Mouse (Mus musculus): ENCODE measurements at regions not wholly inside any gene's neighbourhood (a gene's known extent, or its start where the extent isn't known, plus 50 kb on each side); places are given as distances from the start of the nearest gene placed in this dataset.
"Not testable (repeated sequence)": the region's sequence is repeated elsewhere in the genome, so short reads cannot be mapped to it uniquely, and the experiment has no call there.

- DNase-seq (ENCODE audit: low spot score) = peak; percentile 44
These were observed 216.2 kb upstream of the Sesn3 start for GRCm38 (mm10) chr9:14058592-14059227.

GRCm38 (mm10) chr9:14059228-14059779, 215.6 kb upstream of the Sesn3 start:
- DNase-seq (ENCODE audit: low spot score) = no peak

DNA sequence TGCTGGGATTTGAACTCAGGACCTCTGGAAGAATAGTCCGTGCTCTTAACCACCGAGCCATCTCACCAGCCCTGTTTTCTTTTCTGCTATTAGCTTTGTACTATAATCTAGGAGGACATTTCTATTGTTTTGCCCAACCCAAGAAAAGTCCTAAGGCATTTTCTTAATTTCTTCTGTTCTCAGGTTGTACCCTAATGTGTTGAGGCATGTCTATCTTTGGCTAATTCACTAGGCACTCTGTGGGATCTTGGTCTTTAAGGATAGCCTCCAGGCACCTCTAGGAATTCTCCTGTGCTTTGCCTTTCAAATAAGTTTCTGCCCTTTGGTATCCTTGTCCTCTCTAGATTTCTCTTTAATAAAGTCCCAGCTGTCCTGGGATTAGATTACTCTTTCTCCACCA, 214.6 kb upstream of the Sesn3 start:
- no peak for DNase-seq (ENCODE audit: low spot score)

- no peak for DNase-seq (ENCODE audit: low spot score)
These were observed 213.5 kb upstream of the Sesn3 start for GRCm38 (mm10) chr9:14061389-14061788.

DNA sequence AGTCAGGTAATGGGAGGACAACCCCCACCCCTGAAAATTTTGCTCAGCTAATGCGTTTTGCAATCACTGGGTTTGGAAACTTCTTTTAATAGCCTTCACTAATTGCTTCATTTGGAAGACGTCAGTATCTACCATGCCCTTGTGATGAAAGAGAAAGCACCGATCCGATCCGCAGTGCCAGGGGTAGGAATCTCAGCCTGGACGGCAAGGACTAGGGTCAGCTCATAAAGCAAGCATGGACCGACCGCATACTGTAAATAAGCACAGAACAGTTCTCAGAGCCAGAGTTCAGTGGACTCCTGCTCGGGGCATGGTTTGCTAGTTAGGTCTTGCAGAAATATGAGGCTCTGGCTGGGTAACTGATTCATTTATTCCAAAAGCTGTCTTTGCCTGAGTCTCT, 213.0 kb upstream of the Sesn3 start:
- DNase-seq (ENCODE audit: low spot score) = no peak

DNA sequence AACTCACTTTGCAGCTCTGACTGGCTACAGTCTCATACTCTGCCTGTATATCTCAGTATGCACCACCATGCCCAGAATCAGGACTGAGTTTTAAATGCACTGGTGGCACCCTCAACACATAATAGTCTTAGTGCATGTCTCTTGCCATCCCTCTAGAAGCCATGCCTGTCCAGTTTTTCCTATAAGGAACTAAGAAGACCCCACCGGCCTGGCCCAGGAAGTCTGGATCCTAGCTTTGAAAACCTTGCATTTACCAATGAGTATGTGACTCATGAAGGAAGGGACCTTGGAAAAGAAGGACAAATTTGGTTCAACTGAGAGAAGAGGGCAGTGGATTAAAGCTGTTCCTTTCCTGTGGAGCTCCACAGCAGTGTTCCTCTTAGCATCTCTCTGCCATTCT, 212.2 kb upstream of the Sesn3 start:
- DNase-seq (ENCODE audit: low spot score) = no peak

- DNase-seq (ENCODE audit: low spot score) = not testable (repeated sequence)
These were observed 208.1 kb upstream of the Sesn3 start for GRCm38 (mm10) chr9:14066741-14067140.

GRCm38 (mm10) chr9:14069076-14069475, 205.8 kb upstream of the Sesn3 start:
- DNase-seq (ENCODE audit: low spot score) = no peak

DNA sequence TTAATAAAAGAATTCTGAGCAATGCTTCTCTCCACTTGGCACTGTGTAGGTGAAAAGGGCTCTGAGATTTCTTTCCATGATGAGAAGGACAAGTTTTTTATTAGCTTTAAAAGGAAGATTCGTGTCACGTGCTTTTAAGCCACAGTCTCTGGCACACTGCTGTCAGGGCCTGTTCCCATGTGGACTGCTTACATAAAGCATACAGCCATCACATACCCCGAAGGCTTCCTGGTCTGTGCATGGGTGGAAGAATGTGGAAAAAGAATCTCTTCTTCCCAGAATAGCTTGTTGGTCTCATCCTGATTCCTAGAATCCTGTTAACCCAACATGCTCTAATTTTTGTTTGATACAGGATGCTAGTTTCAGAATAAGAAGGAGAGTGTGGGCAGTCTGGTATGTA, 205.1 kb upstream of the Sesn3 start:
- DNase-seq (ENCODE audit: low spot score) = no peak

DNA sequence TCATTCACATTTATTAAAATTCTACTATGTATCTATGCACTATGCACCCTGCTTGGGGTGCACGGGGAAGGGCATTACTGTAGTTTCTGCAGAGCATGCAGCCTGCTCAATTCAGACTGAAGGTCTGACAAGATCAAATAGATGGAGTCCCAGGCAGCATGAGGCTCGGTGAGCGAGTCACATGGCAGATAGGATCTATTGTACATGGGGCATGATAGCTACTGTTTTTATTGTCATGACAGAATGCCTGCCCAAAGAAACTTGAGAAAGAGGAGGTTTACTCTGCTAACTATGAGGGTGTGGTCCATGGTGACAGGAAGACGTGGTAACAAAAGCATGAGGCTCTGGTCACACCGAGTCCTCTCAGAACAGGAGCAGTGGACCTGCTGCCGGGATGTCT, 203.1 kb upstream of the Sesn3 start:
- DNase-seq (ENCODE audit: low spot score) = no peak

DNA sequence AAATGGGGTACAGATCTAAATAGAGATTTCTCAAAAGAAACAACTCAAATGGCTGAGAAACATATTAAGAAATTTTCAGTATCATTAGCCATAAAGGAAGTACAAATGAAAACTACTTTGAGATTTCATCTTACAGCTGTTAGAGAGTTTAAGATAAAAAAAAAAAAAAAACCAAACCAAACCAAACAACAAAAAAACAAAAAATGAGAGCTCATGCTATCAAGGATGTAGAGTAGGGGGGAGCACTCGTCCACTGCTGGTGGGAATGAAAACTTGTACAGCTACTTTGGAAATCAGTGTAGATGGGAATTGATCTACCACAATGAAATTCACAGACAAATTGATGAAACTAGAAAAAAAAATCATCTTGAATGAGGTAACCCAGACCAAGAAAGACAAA, 201.9 kb upstream of the Sesn3 start:
- DNase-seq (ENCODE audit: low spot score) = no peak

DNA sequence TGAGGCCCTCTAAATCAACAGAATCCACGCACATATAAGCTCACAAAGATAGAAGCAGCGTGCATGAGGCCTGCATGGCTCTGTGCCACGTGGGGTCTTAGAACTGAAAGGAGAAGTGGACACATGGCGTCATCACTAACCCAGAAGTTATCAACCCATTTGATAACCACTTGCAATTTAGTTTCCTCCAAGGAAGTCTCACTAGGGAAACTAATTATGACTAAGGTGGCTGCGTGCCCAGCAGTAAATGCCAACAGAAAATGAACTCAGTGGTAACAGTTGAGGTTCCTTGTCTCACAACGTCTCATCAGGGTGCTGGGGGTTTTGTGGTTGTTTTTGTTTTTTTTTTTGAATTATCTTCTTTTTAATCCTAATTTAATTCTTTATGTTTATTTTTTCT, 200.6 kb upstream of the Sesn3 start:
- DNase-seq (ENCODE audit: low spot score) = no peak

DNA sequence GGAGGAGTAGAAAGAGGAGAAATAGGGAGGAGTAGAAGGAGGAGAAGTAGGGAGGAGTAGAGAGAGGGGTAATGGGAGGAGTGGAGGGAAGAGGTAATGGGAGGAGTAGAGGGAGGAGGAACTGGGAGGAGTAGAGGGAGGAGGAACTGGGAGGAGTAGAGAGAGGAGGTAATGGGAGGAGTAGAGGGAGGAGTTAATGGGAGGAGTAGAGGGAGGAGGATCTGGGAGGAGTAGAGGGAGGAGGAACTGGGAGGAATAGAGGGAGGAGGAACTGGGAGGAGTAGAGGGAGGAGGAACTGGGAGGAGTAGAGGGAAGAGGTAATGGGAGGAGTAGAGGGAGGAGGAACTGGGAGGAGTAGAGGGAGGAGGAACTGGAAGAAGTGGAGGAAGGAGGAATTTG, 200.0 kb upstream of the Sesn3 start:
- not testable (repeated sequence) for DNase-seq (ENCODE audit: low spot score)

- peak; percentile 86 for DNase-seq (ENCODE audit: low spot score)
These were observed 199.4 kb upstream of the Sesn3 start for GRCm38 (mm10) chr9:14075452-14075851.

DNA sequence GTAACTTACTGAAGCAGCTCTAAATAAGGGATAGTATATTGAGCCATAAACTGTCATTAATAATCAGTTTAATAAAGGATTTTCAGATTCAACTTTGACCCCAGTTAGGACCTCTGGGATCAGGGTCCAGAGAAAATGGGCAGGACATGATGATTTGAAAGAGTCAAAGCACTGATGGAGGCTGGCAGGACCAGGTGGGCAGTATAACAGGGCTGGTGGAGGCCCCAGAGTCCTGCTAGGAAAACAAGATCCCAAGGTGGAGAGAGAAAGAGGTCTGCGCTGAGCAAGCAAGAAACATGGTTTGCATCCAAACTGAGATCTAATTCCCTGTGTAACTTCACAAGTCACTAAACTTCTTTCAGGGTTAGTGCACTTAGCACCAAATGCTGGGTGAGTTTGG, 199.0 kb upstream of the Sesn3 start:
- no peak for DNase-seq (ENCODE audit: low spot score)

- DNase-seq (ENCODE audit: low spot score) = no peak
These were observed 198.1 kb upstream of the Sesn3 start for GRCm38 (mm10) chr9:14076728-14077127.

DNA sequence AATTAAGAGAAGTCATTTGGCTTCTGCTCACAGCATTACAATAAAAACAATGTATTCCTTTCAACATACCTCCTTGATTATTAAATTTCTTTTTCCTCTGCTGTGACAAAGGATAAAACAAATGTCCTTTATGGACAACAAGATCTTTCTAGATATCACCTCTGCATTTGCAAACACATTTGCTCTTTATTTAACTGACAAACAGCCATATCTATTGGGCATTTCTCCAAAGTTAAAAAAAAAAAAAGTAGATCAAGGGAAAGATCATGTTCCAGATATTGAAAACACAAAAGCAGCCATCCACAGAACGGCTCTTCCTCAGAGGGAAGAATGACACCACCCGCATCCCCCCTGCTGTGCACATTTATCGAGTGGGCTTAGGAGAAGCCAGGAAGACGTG, 193.7 kb upstream of the Sesn3 start:
- no peak for DNase-seq (ENCODE audit: low spot score)

GRCm38 (mm10) chr9:14086201-14086600, 188.7 kb upstream of the Sesn3 start:
- no peak for DNase-seq (ENCODE audit: low spot score)

DNA sequence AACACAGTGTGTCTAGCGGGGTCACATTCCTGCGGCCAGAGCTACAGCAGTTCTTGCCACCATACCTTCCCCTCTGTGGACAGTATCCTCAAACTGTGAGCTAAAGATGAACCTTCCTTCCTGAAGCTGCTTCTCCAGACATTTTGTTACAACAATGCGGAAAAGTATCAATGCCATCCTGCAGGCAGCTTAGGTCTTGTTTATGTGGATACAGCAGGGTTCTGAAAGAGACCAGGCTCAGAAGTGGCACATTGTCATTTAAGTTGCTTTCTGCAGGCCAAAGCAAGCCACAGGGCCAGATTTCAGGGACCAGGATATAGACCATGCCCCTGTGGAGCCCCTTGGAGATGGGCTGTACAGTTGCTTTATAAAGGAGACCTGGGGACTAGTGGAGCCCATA, 188.3 kb upstream of the Sesn3 start:
- DNase-seq (ENCODE audit: low spot score) = no peak

DNA sequence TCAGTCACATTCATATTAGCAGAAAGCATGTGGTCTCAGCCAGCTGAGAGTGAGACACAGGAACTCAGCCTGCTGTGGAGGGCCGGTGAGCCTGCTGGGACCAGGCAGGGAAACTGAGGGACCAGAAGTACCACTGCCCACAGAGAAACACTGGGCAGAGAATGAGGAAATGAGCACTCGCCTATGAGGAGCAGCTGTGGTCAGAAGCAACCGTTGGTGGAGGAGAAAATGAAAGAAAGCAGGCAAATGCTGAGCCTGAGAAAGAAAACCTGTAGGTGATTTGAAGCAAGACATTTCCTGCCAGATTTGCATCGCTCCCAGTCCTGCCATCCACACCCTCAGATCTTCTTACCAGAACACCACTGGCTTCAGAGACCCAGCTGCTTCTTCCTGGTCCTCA, 187.0 kb upstream of the Sesn3 start:
- no peak for DNase-seq (ENCODE audit: low spot score)

GRCm38 (mm10) chr9:14089791-14090256, 185.0 kb upstream of the Sesn3 start:
- DNase-seq (ENCODE audit: low spot score) = peak; percentile 33

DNA sequence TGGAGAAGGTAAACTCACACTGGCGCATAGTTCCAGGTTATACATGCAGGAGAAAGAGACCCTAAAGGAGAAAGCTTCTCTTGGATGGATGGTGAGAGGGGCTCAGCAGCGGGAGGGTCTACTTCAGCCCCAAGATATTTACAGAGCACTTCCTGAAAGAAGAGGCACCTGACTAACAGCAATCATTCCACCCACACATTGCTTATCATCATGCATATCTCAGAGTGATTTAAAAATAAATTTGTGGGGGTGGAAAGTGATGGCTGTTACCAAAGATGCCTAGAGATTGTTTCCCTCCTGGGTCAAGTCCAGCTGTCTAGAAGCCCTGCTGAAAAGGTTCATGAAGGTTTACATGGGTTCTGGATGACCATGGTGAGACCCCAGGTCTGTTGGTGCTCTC, 184.4 kb upstream of the Sesn3 start:
- DNase-seq (ENCODE audit: low spot score) = no peak

- no peak for DNase-seq (ENCODE audit: low spot score)
These were observed 183.6 kb upstream of the Sesn3 start for GRCm38 (mm10) chr9:14091099-14091930.
